Mouse (Mus musculus): ENCODE measurements around the gene Adck1. TPM values are rescaled to one million over a fixed set of nuclear protein-coding genes. Genes with fewer than 3 reads are reported as not detected.

The Adck1 gene
- 1.9 TPM for polyA plus RNA-seq (2014; fragmentation: Illumina TruSeq; extraction: RNeasy Lipid Tissue Mini Kit (QIAGEN cat#74804); ENCODE audit: low replicate concordance)

GRCm38 (mm10) chr12:88360441-88361119 is at the start of gene Adck1:
Gene Adck1 (plus strand): TSS chr12:88360554.

GRCm38 (mm10) chr12:88323926-88324325 is 36.4 kb upstream of the Adck1 start, which contains the start of gene Gm5039:
Gene Gm5039 (minus strand): TSS chr12:88324026.

Other genes with a start within 250 kb of the Adck1 start
- gene Gm10436, start 178.4 kb upstream of the Adck1 start, polyA plus RNA-seq (2014; fragmentation: Illumina TruSeq; extraction: RNeasy Lipid Tissue Mini Kit (QIAGEN cat#74804); ENCODE audit: low replicate concordance), result not detected
- gene Gm8332, start 110.5 kb upstream of the Adck1 start, polyA plus RNA-seq (2014; fragmentation: Illumina TruSeq; extraction: RNeasy Lipid Tissue Mini Kit (QIAGEN cat#74804); ENCODE audit: low replicate concordance), result not detected
- not detected for gene Gm5662, start 86.1 kb upstream of the Adck1 start, polyA plus RNA-seq (2014; fragmentation: Illumina TruSeq; extraction: RNeasy Lipid Tissue Mini Kit (QIAGEN cat#74804); ENCODE audit: low replicate concordance)
- not detected for gene Gm5039, start 36.5 kb upstream of the Adck1 start, polyA plus RNA-seq (2014; fragmentation: Illumina TruSeq; extraction: RNeasy Lipid Tissue Mini Kit (QIAGEN cat#74804); ENCODE audit: low replicate concordance)

All from small intestine, adult 10 weeks (tissue).